Mouse (Mus musculus): ENCODE data around the gene Coro2a. TPM values are rescaled to one million over a fixed set of nuclear protein-coding genes. Genes with fewer than 3 reads are reported as not detected.
A peak's percentile ranks its signal among the peaks of the same experiment; 100 is the strongest.

Gene Coro2a
- total and polyA plus RNA-seq, 3 experiments: 0.39 to 2.1 (median 0.43) TPM

GRCm38 (mm10) chr4:46569671-46570070 lies 32.3 kb downstream of the Coro2a start:
- Histone ChIP-seq H3K36me3 (ENCODE audit: control insufficient read depth, insufficient read depth, low read length) (no peaks in the 10 kb centered on the region), H3K4me1 (ENCODE audit: control insufficient read depth, insufficient read depth, low read length) (no peaks in the 10 kb centered on the region), H3K4me3 (no peak overlapping the region), H3K9ac (ENCODE audit: low read depth, low read length) (no peak overlapping the region), H3K79me2 (replicated peaks; ENCODE audit: control insufficient read depth, insufficient read depth, low read length) (no peaks in the 10 kb centered on the region), H3K27me3 (ENCODE audit: control insufficient read depth, insufficient read depth, low read length) (no peaks in the 10 kb centered on the region), H3K27ac (no peak overlapping the region)
- no peak for TF ChIP-seq CTCF (IDR thresholded peaks at IDR 0.05)
- TF ChIP-seq POLR2A (IDR thresholded peaks at IDR 0.05; ENCODE audit: insufficient read depth, low read depth, low read length): no peak
- TF ChIP-seq EP300 (IDR thresholded peaks at IDR 0.05; ENCODE audit: insufficient read depth, low read depth, low read length): no peak
- intact Hi-C loops (cut with DNase I): no loop called here
- DNase-seq: no peak
- WGBS: 31% methylated on average over 5 of the region's 5 CpGs

- 86% methylated on average over 8 of the region's 8 CpGs for WGBS
Observed at GRCm38 (mm10) chr4:46568169-46568568, 33.8 kb downstream of the Coro2a start.

GRCm38 (mm10) chr4:46566931-46567671 lies 34.9 kb downstream of the Coro2a start:
- no peaks in the 10 kb centered on the region for H3K4me1 ChIP-seq (ENCODE audit: control insufficient read depth, insufficient read depth, low read length)
- no peak overlapping the region for H3K27ac ChIP-seq
- 57% methylated on average over 8 of the region's 8 CpGs for WGBS
- no peaks in the 10 kb centered on the region for H3K27me3 ChIP-seq (ENCODE audit: control insufficient read depth, insufficient read depth, low read length)
- TF ChIP-seq EP300 (IDR thresholded peaks at IDR 0.05; ENCODE audit: insufficient read depth, low read depth, low read length) (no peak), CTCF (IDR thresholded peaks at IDR 0.05) (no peak), POLR2A (IDR thresholded peaks at IDR 0.05; ENCODE audit: insufficient read depth, low read depth, low read length) (no peak)
- no peak overlapping the region for H3K4me3 ChIP-seq
- H3K36me3 ChIP-seq (ENCODE audit: control insufficient read depth, insufficient read depth, low read length): no peaks in the 10 kb centered on the region
- intact Hi-C loops (cut with DNase I): no loop called here
- no peak for DNase-seq
- H3K9ac ChIP-seq (ENCODE audit: low read depth, low read length): no peak overlapping the region
- no peaks in the 10 kb centered on the region for H3K79me2 ChIP-seq (replicated peaks; ENCODE audit: control insufficient read depth, insufficient read depth, low read length)

More at GRCm38 (mm10) chr4:46568169-46568568, 33.8 kb downstream of the Coro2a start:
- H3K36me3 ChIP-seq (ENCODE audit: control insufficient read depth, insufficient read depth, low read length): no peaks in the 10 kb centered on the region
- H3K27ac ChIP-seq: no peak overlapping the region
- DNase-seq: no peak
- TF ChIP-seq POLR2A (IDR thresholded peaks at IDR 0.05; ENCODE audit: insufficient read depth, low read depth, low read length) (no peak), CTCF (IDR thresholded peaks at IDR 0.05) (no peak), EP300 (IDR thresholded peaks at IDR 0.05; ENCODE audit: insufficient read depth, low read depth, low read length) (no peak)
- no peaks in the 10 kb centered on the region for H3K27me3 ChIP-seq (ENCODE audit: control insufficient read depth, insufficient read depth, low read length)
- no peak overlapping the region for H3K9ac ChIP-seq (ENCODE audit: low read depth, low read length)
- intact Hi-C loops (cut with DNase I): no loop called here
- no peaks in the 10 kb centered on the region for H3K79me2 ChIP-seq (replicated peaks; ENCODE audit: control insufficient read depth, insufficient read depth, low read length)
- no peaks in the 10 kb centered on the region for H3K4me1 ChIP-seq (ENCODE audit: control insufficient read depth, insufficient read depth, low read length)
- H3K4me3 ChIP-seq: no peak overlapping the region

GRCm38 (mm10) chr4:46565393-46565955 lies 36.5 kb downstream of the Coro2a start:
- no peaks in the 10 kb centered on the region for H3K27me3 ChIP-seq (ENCODE audit: control insufficient read depth, insufficient read depth, low read length)
- no peaks in the 10 kb centered on the region for H3K79me2 ChIP-seq (replicated peaks; ENCODE audit: control insufficient read depth, insufficient read depth, low read length)
- WGBS: 87% methylated on average over 4 of the region's 4 CpGs
- intact Hi-C loops (cut with DNase I): no loop called here
- H3K4me3 ChIP-seq: no peak overlapping the region
- no peak overlapping the region for H3K27ac ChIP-seq
- H3K9ac ChIP-seq (ENCODE audit: low read depth, low read length): no peak overlapping the region
- no peaks in the 10 kb centered on the region for H3K36me3 ChIP-seq (ENCODE audit: control insufficient read depth, insufficient read depth, low read length)
- DNase-seq: no peak
- TF ChIP-seq POLR2A (IDR thresholded peaks at IDR 0.05; ENCODE audit: insufficient read depth, low read depth, low read length): no peak
- no peak for TF ChIP-seq CTCF (IDR thresholded peaks at IDR 0.05)
- no peak for TF ChIP-seq EP300 (IDR thresholded peaks at IDR 0.05; ENCODE audit: insufficient read depth, low read depth, low read length)
- no peaks in the 10 kb centered on the region for H3K4me1 ChIP-seq (ENCODE audit: control insufficient read depth, insufficient read depth, low read length)

- Histone ChIP-seq H3K27me3 (ENCODE audit: control insufficient read depth, insufficient read depth, low read length) (no peaks in the 10 kb centered on the region), H3K79me2 (replicated peaks; ENCODE audit: control insufficient read depth, insufficient read depth, low read length) (no peaks in the 10 kb centered on the region), H3K36me3 (ENCODE audit: control insufficient read depth, insufficient read depth, low read length) (no peaks in the 10 kb centered on the region), H3K27ac (no peak overlapping the region), H3K4me1 (ENCODE audit: control insufficient read depth, insufficient read depth, low read length) (no peaks in the 10 kb centered on the region), H3K9ac (ENCODE audit: low read depth, low read length) (no peak overlapping the region), H3K4me3 (no peak overlapping the region)
- TF ChIP-seq CTCF (IDR thresholded peaks at IDR 0.05): no peak
- TF ChIP-seq POLR2A (IDR thresholded peaks at IDR 0.05; ENCODE audit: insufficient read depth, low read depth, low read length): no peak
- no peak for TF ChIP-seq EP300 (IDR thresholded peaks at IDR 0.05; ENCODE audit: insufficient read depth, low read depth, low read length)
- intact Hi-C loops (cut with DNase I): no loop called here
- no peak for DNase-seq
- 65% methylated on average over 4 of the region's 4 CpGs for WGBS
Observed at GRCm38 (mm10) chr4:46564247-46564646, 37.8 kb downstream of the Coro2a start.

GRCm38 (mm10) chr4:46563847-46564246 lies 38.2 kb downstream of the Coro2a start:
- no peak overlapping the region for H3K4me3 ChIP-seq
- no peak overlapping the region for H3K9ac ChIP-seq (ENCODE audit: low read depth, low read length)
- no peaks in the 10 kb centered on the region for H3K27me3 ChIP-seq (ENCODE audit: control insufficient read depth, insufficient read depth, low read length)
- TF ChIP-seq POLR2A (IDR thresholded peaks at IDR 0.05; ENCODE audit: insufficient read depth, low read depth, low read length) (no peak), CTCF (IDR thresholded peaks at IDR 0.05) (no peak), EP300 (IDR thresholded peaks at IDR 0.05; ENCODE audit: insufficient read depth, low read depth, low read length) (no peak)
- no peak overlapping the region for H3K27ac ChIP-seq
- intact Hi-C loops (cut with DNase I): no loop called here
- peak; percentile 39 to 62 for DNase-seq
- no peaks in the 10 kb centered on the region for H3K79me2 ChIP-seq (replicated peaks; ENCODE audit: control insufficient read depth, insufficient read depth, low read length)
- H3K4me1 ChIP-seq (ENCODE audit: control insufficient read depth, insufficient read depth, low read length): no peaks in the 10 kb centered on the region
- no peaks in the 10 kb centered on the region for H3K36me3 ChIP-seq (ENCODE audit: control insufficient read depth, insufficient read depth, low read length)
- WGBS: 43% methylated on average over 10 of the region's 10 CpGs

Measured in heart, adult 2 months (tissue).